Mouse (Mus musculus) embryonic fibroblast, embryonic 13.5 days (primary cell): ENCODE data around the gene Pqbp1. TPM values are rescaled to one million over a fixed set of nuclear protein-coding genes. Genes with fewer than 3 reads are reported as not detected.

Experiments
- H3K27ac ChIP-seq: 2 replicates; pipeline ENCODE4 v1.5.1; 2012; ENCODE audit warnings: low read length, control low read depth, inconsistent platforms; ENCODE audit not compliant: insufficient read depth
- H3K4me1 ChIP-seq: 2 replicates; pipeline ENCODE4 v1.6.1; 2011; ENCODE audit warnings: low read length; ENCODE audit not compliant: control insufficient read depth, insufficient read depth
- H3K4me3 ChIP-seq: 2 replicates; pipeline ENCODE4 v1.5.1; 2011; ENCODE audit warnings: mild to moderate bottlenecking, control low read depth, low read length; ENCODE audit not compliant: insufficient read depth
- CTCF ChIP-seq: IDR thresholded peaks from 2 replicates; pipeline ENCODE4 v1.5.1; 2011; ENCODE audit warnings: mild to moderate bottlenecking, control low read depth, low read length, moderate library complexity, borderline replicate concordance; ENCODE audit not compliant: insufficient read depth
- POLR2A ChIP-seq: IDR thresholded peaks from 2 replicates; pipeline ENCODE4 v1.6.1; 2011; ENCODE audit warnings: low read depth, mild to moderate bottlenecking, control low read depth, low read length, moderate library complexity
- polyA plus RNA-seq: library from polyadenylated mRNA; stranded (reverse); fragments of >200 nt; gene quantifications from 2 replicates; pipeline ENCODE4 v1.2.4, GENCODE M21; 2011; ENCODE audit warnings: low read depth; ENCODE audit not compliant: missing spikeins, insufficient read length

The Pqbp1 gene
- 90.2 and 103 TPM in 2 replicates for polyA plus RNA-seq

- TF ChIP-seq CTCF (no peak), POLR2A (peak; percentile 53)
- Histone ChIP-seq H3K4me3 (peak within 1 kb of the TSS; percentile 84), H3K4me1 (no peaks in the 10 kb centered on the region), H3K27ac (peak within 1 kb of the TSS; percentile 91)
Measured at GRCm38 (mm10) chrX:7898880-7899874, at the start of gene Pqbp1, which contains the start of gene Timm17b. TSS of gene Pqbp1 (minus strand) at chrX:7899269. TSS of gene Timm17b (plus strand) at chrX:7899357.

GRCm38 (mm10) chrX:7947900-7948492 lies 48.9 kb upstream of the Pqbp1 start:
- H3K4me3 ChIP-seq, result peak overlapping the region; percentile 34
- TF ChIP-seq POLR2A, result peak; percentile 58
- TF ChIP-seq CTCF, result no peak
- no peaks in the 10 kb centered on the region for H3K4me1 ChIP-seq
- H3K27ac ChIP-seq, result 0 out of 2 replicates have a peak overlapping the region, but pooled peaks have one; percentile 9

- Histone ChIP-seq H3K4me3 (peak within 1 kb of the TSS; percentile 76), H3K27ac (0 out of 2 replicates have a peak within 1 kb of the TSS, but pooled peaks have one; percentile 9), H3K4me1 (no peaks in the 10 kb centered on the region)
- TF ChIP-seq CTCF (no peak), POLR2A (peak; percentile 73)
Measured at GRCm38 (mm10) chrX:7947108-7947899, 48.2 kb upstream of the Pqbp1 start, which contains the start of gene Hdac6. TSS of gene Hdac6 (minus strand) at chrX:7947889.

GRCm38 (mm10) chrX:7945618-7946017 lies 46.5 kb upstream of the Pqbp1 start:
- no peak overlapping the region for H3K4me3 ChIP-seq
- H3K27ac ChIP-seq, result no peak overlapping the region
- no peaks in the 10 kb centered on the region for H3K4me1 ChIP-seq
- no peak for TF ChIP-seq CTCF
- TF ChIP-seq POLR2A, result no peak

- no peaks in the 10 kb centered on the region for H3K4me1 ChIP-seq
Measured at GRCm38 (mm10) chrX:7937667-7938066, 38.6 kb upstream of the Pqbp1 start.

GRCm38 (mm10) chrX:7936874-7937273 lies 37.8 kb upstream of the Pqbp1 start:
- TF ChIP-seq CTCF (no peak), POLR2A (no peak)
- Histone ChIP-seq H3K27ac (no peak overlapping the region), H3K4me1 (no peaks in the 10 kb centered on the region), H3K4me3 (no peak overlapping the region)

More at GRCm38 (mm10) chrX:7937667-7938066, 38.6 kb upstream of the Pqbp1 start:
- Histone ChIP-seq H3K27ac (no peak overlapping the region), H3K4me3 (no peak overlapping the region)
- TF ChIP-seq POLR2A (no peak), CTCF (no peak)

- no peak within 1 kb of the TSS for H3K4me3 ChIP-seq
- no peaks in the 10 kb centered on the region for H3K4me1 ChIP-seq
- TF ChIP-seq CTCF, result no peak
- TF ChIP-seq POLR2A, result no peak
- no peak within 1 kb of the TSS for H3K27ac ChIP-seq
Measured at GRCm38 (mm10) chrX:7928270-7928790, 29.3 kb upstream of the Pqbp1 start, which contains the start of gene Eras. TSS of gene Eras (minus strand) at chrX:7928607.

GRCm38 (mm10) chrX:7927116-7927515 lies 28.0 kb upstream of the Pqbp1 start:
- Histone ChIP-seq H3K4me1 (no peaks in the 10 kb centered on the region), H3K27ac (no peak overlapping the region), H3K4me3 (no peak overlapping the region)
- TF ChIP-seq POLR2A (no peak), CTCF (no peak)

- H3K4me1 ChIP-seq, result no peaks in the 10 kb centered on the region
- H3K4me3 ChIP-seq, result no peak overlapping the region
- H3K27ac ChIP-seq, result no peak overlapping the region
- no peak for TF ChIP-seq POLR2A
- TF ChIP-seq CTCF, result no peak
Measured at GRCm38 (mm10) chrX:7926266-7926665, 27.2 kb upstream of the Pqbp1 start.
